Mouse (Mus musculus) kidney, embryonic 15.5 days (tissue): ENCODE measurements around the gene Lrch3. TPM values are rescaled to one million over a fixed set of nuclear protein-coding genes. Genes with fewer than 3 reads are reported as not detected.
"Not testable (repeated sequence)": the region's sequence is repeated elsewhere in the genome, so short reads cannot be mapped to it uniquely, and the experiment has no call there.

Experiments
- ATAC-seq: fragments of 200-750 bp; cut with Nextera tagmentation; replicated peaks from 2 replicates; pipeline ENCODE4 v1.8.0; 2017; ENCODE audit warnings: moderate TSS enrichment; ENCODE audit not compliant: low FRiP score
- H3K27ac ChIP-seq: fragments of 300-500 bp; sonication (generic); 2 replicates; pipeline ENCODE4 v1.5.1; 2015; ENCODE audit warnings: mild to moderate bottlenecking, inconsistent platforms
- H3K27me3 ChIP-seq: fragments of 300-500 bp; sonication (generic); 2 replicates; pipeline ENCODE4 v1.6.1; 2015; ENCODE audit warnings: inconsistent platforms
- H3K36me3 ChIP-seq: fragments of 300-500 bp; sonication (generic); 2 replicates; pipeline ENCODE4 v1.6.1; 2015; ENCODE audit warnings: inconsistent platforms
- H3K4me1 ChIP-seq: fragments of 300-500 bp; sonication (generic); 2 replicates; pipeline ENCODE4 v1.6.1; 2015; ENCODE audit warnings: inconsistent platforms
- H3K4me2 ChIP-seq: fragments of 300-500 bp; sonication (generic); 2 replicates; pipeline ENCODE4 v1.6.1; 2015; ENCODE audit warnings: moderate library complexity, mild to moderate bottlenecking, inconsistent platforms
- H3K4me3 ChIP-seq: fragments of 300-500 bp; sonication (generic); replicated peaks from 2 replicates; pipeline ENCODE4 v1.5.1; 2015; ENCODE audit warnings: mild to moderate bottlenecking, inconsistent platforms
- H3K9ac ChIP-seq: fragments of 300-500 bp; sonication (generic); 2 replicates; pipeline ENCODE4 v1.6.1; 2015; ENCODE audit warnings: mild to moderate bottlenecking, inconsistent platforms
- H3K9me3 ChIP-seq: fragments of 300-500 bp; sonication (generic); replicated peaks from 2 replicates; pipeline ENCODE4 v1.6.1; 2016; ENCODE audit warnings: inconsistent platforms
- WGBS: fragments of 180-500 bp; shearing (Covaris S2); methylation state at CpG from one replicate; pipeline ENCODE4 v1.1.7; 2015; ENCODE audit warnings: mixed read lengths; 5-methylcytosine and 5-hydroxymethylcytosine counted together
- polyA plus RNA-seq: library from polyadenylated mRNA; unstranded; fragments of >200 nt; fragmentation: Nextera tagmentation; extraction: Ambion mirVana; gene quantifications from 2 replicates; pipeline ENCODE4 v1.2.1, GENCODE M21; 2015

Lrch3 gene
- polyA plus RNA-seq, 1 experiment from 2014 or later, result 25.9 TPM

GRCm38 (mm10) chr16:33036006-33036405, 122.1 kb downstream of the Lrch3 start:
- ATAC-seq, result no peak
- H3K27ac ChIP-seq, result 0 out of 2 replicates have a peak overlapping the region, but pooled peaks have one; percentile 3
- no peak overlapping the region for H3K4me3 ChIP-seq
- no peak overlapping the region for H3K4me2 ChIP-seq
- 25% methylated on average over 4 of the region's 4 CpGs for WGBS
- 0 out of 2 replicates have a peak, but pooled peaks cover 11% of the 10 kb centered on the region for H3K4me1 ChIP-seq
- no peak overlapping the region for H3K9ac ChIP-seq
- no peaks in the 10 kb centered on the region for H3K36me3 ChIP-seq
- no peaks in the 10 kb centered on the region for H3K27me3 ChIP-seq
- no peaks in the 10 kb centered on the region for H3K9me3 ChIP-seq

- Histone ChIP-seq H3K27ac (no peak overlapping the region), H3K4me3 (no peak overlapping the region), H3K4me1 (no peaks in the 10 kb centered on the region), H3K36me3 (no peaks in the 10 kb centered on the region), H3K27me3 (no peaks in the 10 kb centered on the region), H3K9me3 (no peaks in the 10 kb centered on the region), H3K4me2 (no peak overlapping the region), H3K9ac (no peak overlapping the region)
- peak; percentile 64; the same call in 1 of the 2 replicates for ATAC-seq
- 87% methylated on average over 1 of the region's 1 CpGs for WGBS
Observed at GRCm38 (mm10) chr16:33042682-33043081, 128.8 kb downstream of the Lrch3 start.

GRCm38 (mm10) chr16:33043268-33043667, 129.4 kb downstream of the Lrch3 start:
- no peak overlapping the region for H3K4me3 ChIP-seq
- H3K27ac ChIP-seq, result peak overlapping the region; percentile 3; the same call in 1 of the 2 replicates
- no peaks in the 10 kb centered on the region for H3K4me1 ChIP-seq
- no peaks in the 10 kb centered on the region for H3K36me3 ChIP-seq
- WGBS, result 78% methylated on average over 2 of the region's 2 CpGs
- no peak overlapping the region for H3K4me2 ChIP-seq
- ATAC-seq, result 0 out of 2 replicates have a peak, but pooled peaks have one; percentile 22
- H3K9me3 ChIP-seq, result no peaks in the 10 kb centered on the region
- no peaks in the 10 kb centered on the region for H3K27me3 ChIP-seq
- H3K9ac ChIP-seq, result no peak overlapping the region

- 98% methylated on average over 1 of the region's 1 CpGs for WGBS
- Histone ChIP-seq H3K9me3 (no peaks in the 10 kb centered on the region), H3K27me3 (no peaks in the 10 kb centered on the region), H3K36me3 (no peaks in the 10 kb centered on the region), H3K27ac (no peak overlapping the region), H3K4me2 (no peak overlapping the region), H3K9ac (no peak overlapping the region), H3K4me1 (no peaks in the 10 kb centered on the region), H3K4me3 (no peak overlapping the region)
- no peak for ATAC-seq
Observed at GRCm38 (mm10) chr16:33048004-33048403, 134.1 kb downstream of the Lrch3 start.

GRCm38 (mm10) chr16:33048686-33049085, 134.8 kb downstream of the Lrch3 start:
- Histone ChIP-seq H3K9me3 (no peaks in the 10 kb centered on the region), H3K4me3 (no peak overlapping the region), H3K27me3 (no peaks in the 10 kb centered on the region), H3K36me3 (no peaks in the 10 kb centered on the region), H3K27ac (no peak overlapping the region), H3K9ac (no peak overlapping the region), H3K4me1 (no peaks in the 10 kb centered on the region), H3K4me2 (no peak overlapping the region)
- ATAC-seq, result no peak
- 84% methylated on average over 2 of the region's 2 CpGs for WGBS

- Histone ChIP-seq H3K4me1 (no peaks in the 10 kb centered on the region), H3K27me3 (no peaks in the 10 kb centered on the region), H3K27ac (no peak overlapping the region), H3K4me2 (no peak overlapping the region), H3K4me3 (no peak overlapping the region), H3K36me3 (no peaks in the 10 kb centered on the region), H3K9me3 (no peaks in the 10 kb centered on the region), H3K9ac (no peak overlapping the region)
- WGBS, result 87% methylated on average over 16 of the region's 16 CpGs
- no peak for ATAC-seq
Observed at GRCm38 (mm10) chr16:33049809-33050208, 135.9 kb downstream of the Lrch3 start.

GRCm38 (mm10) chr16:33053141-33053540, 139.2 kb downstream of the Lrch3 start:
- H3K4me2 ChIP-seq, result no peak overlapping the region
- WGBS, result 76% methylated on average over 5 of the region's 5 CpGs
- no peak for ATAC-seq
- no peak overlapping the region for H3K27ac ChIP-seq
- H3K4me3 ChIP-seq, result no peak overlapping the region
- H3K9me3 ChIP-seq, result no peaks in the 10 kb centered on the region
- H3K27me3 ChIP-seq, result no peaks in the 10 kb centered on the region
- peaks cover 7% of the 10 kb centered on the region for H3K4me1 ChIP-seq
- peaks cover 4% of the 10 kb centered on the region for H3K36me3 ChIP-seq
- H3K9ac ChIP-seq, result no peak overlapping the region

- not testable (repeated sequence) for H3K27me3 ChIP-seq, H3K4me3 ChIP-seq, H3K4me2 ChIP-seq, H3K9me3 ChIP-seq, H3K27ac ChIP-seq, H3K9ac ChIP-seq, ATAC-seq
- Histone ChIP-seq H3K4me1 (peaks cover 23% of the 10 kb centered on the region), H3K36me3 (peaks cover 22% of the 10 kb centered on the region)
- 88% methylated on average over 2 of the region's 2 CpGs for WGBS
Observed at GRCm38 (mm10) chr16:33054927-33055326, 141.0 kb downstream of the Lrch3 start.

GRCm38 (mm10) chr16:33055655-33056054, 141.8 kb downstream of the Lrch3 start:
- H3K27me3 ChIP-seq, result no peaks in the 10 kb centered on the region
- peaks cover 29% of the 10 kb centered on the region for H3K36me3 ChIP-seq
- peak overlapping the region; percentile 31; the same call in 1 of the 2 replicates for H3K9ac ChIP-seq
- ATAC-seq, result peak; percentile 41
- peaks cover 24% of the 10 kb centered on the region for H3K4me1 ChIP-seq
- H3K4me3 ChIP-seq, result peak overlapping the region; percentile 97
- H3K4me2 ChIP-seq, result peak overlapping the region; percentile 67
- 21% methylated on average over 10 of the region's 10 CpGs for WGBS
- no peaks in the 10 kb centered on the region for H3K9me3 ChIP-seq
- H3K27ac ChIP-seq, result peak overlapping the region; percentile 94; the same call in 1 of the 2 replicates

- WGBS, result under 1% methylated on average over 47 of the region's 47 CpGs
- Histone ChIP-seq H3K4me3 (peak within 1 kb of the TSS; percentile 97), H3K9ac (peak within 1 kb of the TSS; percentile 99), H3K4me2 (peak within 1 kb of the TSS; percentile 67), H3K9me3 (no peaks in the 10 kb centered on the region), H3K27ac (peak within 1 kb of the TSS; percentile 94), H3K27me3 (no peaks in the 10 kb centered on the region), H3K36me3 (peaks cover 33% of the 10 kb centered on the region), H3K4me1 (peaks cover 26% of the 10 kb centered on the region)
- ATAC-seq, result peak; percentile 90
Observed at GRCm38 (mm10) chr16:33056095-33056785, 142.3 kb downstream of the Lrch3 start, which contains the start of the genes Iqcg and Rpl35a. Iqcg (minus strand) TSS chr16:33056218. Rpl35a (plus strand) TSS chr16:33056453.

GRCm38 (mm10) chr16:33056786-33057185, 142.9 kb downstream of the Lrch3 start:
- Histone ChIP-seq H3K27me3 (no peaks in the 10 kb centered on the region), H3K4me2 (peak overlapping the region; percentile 67), H3K4me3 (peak overlapping the region; percentile 97), H3K36me3 (peaks cover 33% of the 10 kb centered on the region), H3K9me3 (no peaks in the 10 kb centered on the region), H3K4me1 (peaks cover 29% of the 10 kb centered on the region), H3K27ac (peak overlapping the region; percentile 94), H3K9ac (peak overlapping the region; percentile 99)
- under 1% methylated on average over 24 of the region's 24 CpGs for WGBS
- no peak for ATAC-seq

- H3K36me3 ChIP-seq, result peaks cover 33% of the 10 kb centered on the region
- peak overlapping the region; percentile 97 for H3K4me3 ChIP-seq
- no peaks in the 10 kb centered on the region for H3K27me3 ChIP-seq
- no peak overlapping the region for H3K27ac ChIP-seq
- WGBS, result 87% methylated on average over 16 of the region's 16 CpGs
- peak overlapping the region; percentile 67 for H3K4me2 ChIP-seq
- no peak for ATAC-seq
- no peaks in the 10 kb centered on the region for H3K9me3 ChIP-seq
- H3K9ac ChIP-seq, result peak overlapping the region; percentile 99
- H3K4me1 ChIP-seq, result peaks cover 34% of the 10 kb centered on the region
Observed at GRCm38 (mm10) chr16:33058033-33058432, 144.1 kb downstream of the Lrch3 start.
